Mouse (Mus musculus) A20 (cell line): Measurements from ENCODE around the gene Echdc3.
A peak's percentile ranks its signal among the peaks of the same experiment; 100 is the strongest.

Source experiments
- DNase-seq: peaks from one replicate; pipeline ENCODE4 v3.0.0-alpha.2; 2011; ENCODE audit warnings: low read depth, low spot score

The Echdc3 gene

GRCm38 (mm10) chr2:6226361-6227058 lies 13.7 kb upstream of the Echdc3 start:
- no peak for DNase-seq

GRCm38 (mm10) chr2:6220141-6220805 lies 7.4 kb upstream of the Echdc3 start:
- DNase-seq = peak; percentile 86

- DNase-seq = no peak
Measured at GRCm38 (mm10) chr2:6212327-6212723, 508 bp downstream of the Echdc3 start.

- DNase-seq = no peak
Measured at GRCm38 (mm10) chr2:6210840-6211239, 2.0 kb downstream of the Echdc3 start.

GRCm38 (mm10) chr2:6209746-6210145 lies 3.1 kb downstream of the Echdc3 start:
- no peak for DNase-seq

- DNase-seq = no peak
Measured at GRCm38 (mm10) chr2:6209116-6209515, 3.7 kb downstream of the Echdc3 start.

- DNase-seq = no peak
Measured at GRCm38 (mm10) chr2:6207736-6208135, 5.1 kb downstream of the Echdc3 start.

GRCm38 (mm10) chr2:6196363-6196973 lies 16.4 kb downstream of the Echdc3 start:
- no peak for DNase-seq

- DNase-seq = peak; percentile 45
Measured at GRCm38 (mm10) chr2:6195468-6196239, 17.2 kb downstream of the Echdc3 start.

GRCm38 (mm10) chr2:6194497-6194896 lies 18.3 kb downstream of the Echdc3 start:
- no peak for DNase-seq

GRCm38 (mm10) chr2:6193591-6193973 lies 19.3 kb downstream of the Echdc3 start:
- DNase-seq = no peak

- peak; percentile 74 for DNase-seq
Measured at GRCm38 (mm10) chr2:6192820-6193590, 19.8 kb downstream of the Echdc3 start.

- peak; percentile 65 for DNase-seq
Measured at GRCm38 (mm10) chr2:6190036-6190435, 22.8 kb downstream of the Echdc3 start.

GRCm38 (mm10) chr2:6189675-6189998 lies 23.2 kb downstream of the Echdc3 start:
- no peak for DNase-seq

- peak; percentile 96 for DNase-seq
Measured at GRCm38 (mm10) chr2:6188891-6189674, 23.8 kb downstream of the Echdc3 start.

GRCm38 (mm10) chr2:6187418-6187817 lies 25.4 kb downstream of the Echdc3 start:
- no peak for DNase-seq

- DNase-seq = no peak
Measured at GRCm38 (mm10) chr2:6186913-6187312, 25.9 kb downstream of the Echdc3 start.

- DNase-seq = peak; percentile 45
Measured at GRCm38 (mm10) chr2:6179749-6180117, 33.1 kb downstream of the Echdc3 start.

- DNase-seq = no peak
Measured at GRCm38 (mm10) chr2:6178901-6179748, 33.7 kb downstream of the Echdc3 start.

- DNase-seq = no peak
Measured at GRCm38 (mm10) chr2:6173013-6173412, 39.8 kb downstream of the Echdc3 start.
